Mouse (Mus musculus) kidney, postnatal 0 days (tissue): ENCODE measurements around the gene Tpcn1. TPM values are rescaled to one million over a fixed set of nuclear protein-coding genes. Genes with fewer than 3 reads are reported as not detected.
A peak's percentile ranks its signal among the peaks of the same experiment; 100 is the strongest.

ENCODE experiments used
- ATAC-seq: fragments of 200-750 bp; cut with Nextera tagmentation; replicated peaks from 2 replicates; pipeline ENCODE4 v1.8.0; 2017; ENCODE audit warnings: low read depth, moderate number of reproducible peaks, moderate TSS enrichment, moderate library complexity; ENCODE audit not compliant: low FRiP score
- DNase-seq: peaks from one replicate; pipeline ENCODE4 v3.0.0-alpha.2; 2016; ENCODE audit warnings: low spot score
- H3K27ac ChIP-seq: fragments of 300-500 bp; sonication (generic); 2 replicates; pipeline ENCODE4 v1.5.1; 2014; ENCODE audit warnings: mild to moderate bottlenecking
- H3K27me3 ChIP-seq: fragments of 300-500 bp; sonication (generic); 2 replicates; pipeline ENCODE4 v1.6.1; 2014; ENCODE audit warnings: low read length, mixed read lengths; ENCODE audit not compliant: insufficient read depth
- H3K36me3 ChIP-seq: fragments of 300-500 bp; sonication (generic); 2 replicates; pipeline ENCODE4 v1.6.1; 2014; ENCODE audit warnings: low read length, mixed read lengths; ENCODE audit not compliant: insufficient read depth
- H3K4me1 ChIP-seq: fragments of 300-500 bp; sonication (generic); replicated peaks from 2 replicates; pipeline ENCODE4 v1.6.1; 2014; ENCODE audit warnings: antibody characterized with exemption, low read length, mixed read lengths; ENCODE audit not compliant: insufficient read depth
- H3K4me2 ChIP-seq: fragments of 300-500 bp; sonication (generic); 2 replicates; pipeline ENCODE4 v1.6.1; 2014; ENCODE audit warnings: mild to moderate bottlenecking, low read length, moderate library complexity, mixed read lengths
- H3K4me3 ChIP-seq: fragments of 300-500 bp; sonication (generic); replicated peaks from 2 replicates; pipeline ENCODE4 v1.5.1; 2014; ENCODE audit warnings: low read depth, low read length
- H3K9ac ChIP-seq: fragments of 300-500 bp; sonication (generic); 2 replicates; pipeline ENCODE4 v1.6.1; 2014; ENCODE audit warnings: low read depth, low read length
- H3K9me3 ChIP-seq: fragments of 300-500 bp; sonication (generic); replicated peaks from 2 replicates; pipeline ENCODE4 v1.6.1; 2016; ENCODE audit warnings: low read length, inconsistent platforms, mixed read lengths
- CTCF ChIP-seq: IDR thresholded peaks from 2 replicates; pipeline ENCODE4 v1.5.1; 2016; ENCODE audit warnings: antibody characterized with exemption, low read depth, mild to moderate bottlenecking, moderate library complexity
- WGBS: fragments of 180-500 bp; shearing (Covaris S2); extraction: QIAGEN DNeasy Blood & Tissue Kit; methylation state at CpG from one replicate; pipeline ENCODE4 v1.1.7; 2014; 5-methylcytosine and 5-hydroxymethylcytosine counted together
- polyA plus RNA-seq: library from polyadenylated mRNA; unstranded; fragments of >200 nt; fragmentation: Nextera tagmentation; extraction: Ambion mirVana; gene quantifications from 2 replicates; pipeline ENCODE4 v1.2.1, GENCODE M21; 2015

Tpcn1 gene
- polyA plus RNA-seq, 1 experiment from 2014 or later, result 35.4 TPM

- DNase-seq, result no peak
Observed at GRCm38 (mm10) chr5:120594485-120594884, 6.0 kb upstream of the Tpcn1 start.

GRCm38 (mm10) chr5:120592141-120592540 lies 3.7 kb upstream of the Tpcn1 start:
- WGBS, result 72% methylated on average over 7 of the region's 7 CpGs
- ATAC-seq (no peak), DNase-seq (no peak)

More at GRCm38 (mm10) chr5:120594485-120594884, 6.0 kb upstream of the Tpcn1 start:
- Histone ChIP-seq H3K36me3 (no peaks in the 10 kb centered on the region), H3K4me2 (no peak overlapping the region), H3K27me3 (no peaks in the 10 kb centered on the region), H3K27ac (no peak overlapping the region), H3K9ac (no peak overlapping the region), H3K9me3 (no peaks in the 10 kb centered on the region), H3K4me1 (no peaks in the 10 kb centered on the region), H3K4me3 (no peak overlapping the region)
- 82% methylated on average over 6 of the region's 6 CpGs for WGBS
- no peak for TF ChIP-seq CTCF
- peak; percentile 68 for ATAC-seq

GRCm38 (mm10) chr5:120590356-120591010 lies 2.0 kb upstream of the Tpcn1 start:
- Histone ChIP-seq H3K4me2 (no peak overlapping the region), H3K4me1 (peaks cover 7% of the 10 kb centered on the region; the same call in 1 of the 2 replicates), H3K27ac (no peak overlapping the region), H3K4me3 (no peak overlapping the region), H3K27me3 (no peaks in the 10 kb centered on the region), H3K9me3 (no peaks in the 10 kb centered on the region), H3K9ac (no peak overlapping the region), H3K36me3 (no peaks in the 10 kb centered on the region)
- DNase-seq (no peak), ATAC-seq (no peak)
- TF ChIP-seq CTCF, result peak; percentile 64
- 77% methylated on average over 16 of the region's 16 CpGs for WGBS

More at GRCm38 (mm10) chr5:120592141-120592540, 3.7 kb upstream of the Tpcn1 start:
- peak; percentile 56 for TF ChIP-seq CTCF
- no peaks in the 10 kb centered on the region for H3K4me1 ChIP-seq
- no peak overlapping the region for H3K9ac ChIP-seq
- no peaks in the 10 kb centered on the region for H3K36me3 ChIP-seq
- no peak overlapping the region for H3K27ac ChIP-seq
- H3K27me3 ChIP-seq, result no peaks in the 10 kb centered on the region
- no peak overlapping the region for H3K4me2 ChIP-seq
- no peaks in the 10 kb centered on the region for H3K9me3 ChIP-seq
- H3K4me3 ChIP-seq, result no peak overlapping the region

- Histone ChIP-seq H3K27me3 (no peaks in the 10 kb centered on the region), H3K4me3 (peak overlapping the region; percentile 89), H3K27ac (peak overlapping the region; percentile 78), H3K9me3 (no peaks in the 10 kb centered on the region), H3K4me2 (peak overlapping the region; percentile 93), H3K9ac (peak overlapping the region; percentile 87), H3K4me1 (peaks cover 7% of the 10 kb centered on the region; the same call in 1 of the 2 replicates), H3K36me3 (peaks cover 16% of the 10 kb centered on the region; the same call in 1 of the 2 replicates)
- TF ChIP-seq CTCF, result no peak
- WGBS, result under 1% methylated on average over 24 of the region's 29 CpGs
- ATAC-seq, result no peak
- DNase-seq, result no peak
Observed at GRCm38 (mm10) chr5:120587940-120588568, 419 bp downstream of the Tpcn1 start.

- H3K4me2 ChIP-seq, result peak overlapping the region; percentile 93
- peak overlapping the region; percentile 87; the same call in 1 of the 2 replicates for H3K9ac ChIP-seq
- H3K9me3 ChIP-seq, result no peaks in the 10 kb centered on the region
- peak overlapping the region; percentile 89 for H3K4me3 ChIP-seq
- H3K4me1 ChIP-seq, result peaks cover 7% of the 10 kb centered on the region; the same call in 1 of the 2 replicates
- H3K36me3 ChIP-seq, result peaks cover 19% of the 10 kb centered on the region; the same call in 1 of the 2 replicates
- no peak for TF ChIP-seq CTCF
- H3K27me3 ChIP-seq, result no peaks in the 10 kb centered on the region
- H3K27ac ChIP-seq, result peak overlapping the region; percentile 78
- WGBS, result 13% methylated on average over 9 of the region's 9 CpGs
- DNase-seq, result peak; percentile 62
- ATAC-seq, result no peak
Observed at GRCm38 (mm10) chr5:120587616-120587926, 902 bp downstream of the Tpcn1 start.

- DNase-seq, result peak; percentile 51
- H3K9me3 ChIP-seq, result no peaks in the 10 kb centered on the region
- TF ChIP-seq CTCF, result no peak
- H3K27me3 ChIP-seq, result no peaks in the 10 kb centered on the region
- peak; percentile 12; the same call in 1 of the 2 replicates for ATAC-seq
- H3K4me2 ChIP-seq, result peak overlapping the region; percentile 93
- 11% methylated on average over 17 of the region's 17 CpGs for WGBS
- H3K4me3 ChIP-seq, result peak overlapping the region; percentile 89
- H3K36me3 ChIP-seq, result peaks cover 19% of the 10 kb centered on the region; the same call in 1 of the 2 replicates
- H3K27ac ChIP-seq, result peak overlapping the region; percentile 78
- peaks cover 7% of the 10 kb centered on the region; the same call in 1 of the 2 replicates for H3K4me1 ChIP-seq
- peak overlapping the region; percentile 10; the same call in 1 of the 2 replicates for H3K9ac ChIP-seq
Observed at GRCm38 (mm10) chr5:120586741-120587615, 1.5 kb downstream of the Tpcn1 start.
